Mouse (Mus musculus): ENCODE results near the gene Vps51.
A peak's percentile ranks its signal among the peaks of the same experiment; 100 is the strongest.

- TF ChIP-seq USF1 (IDR thresholded peaks at IDR 0.05; ENCODE audit: low read depth) (peak; percentile 85), CTCF (IDR thresholded peaks at IDR 0.05; ENCODE audit: control insufficient read depth, insufficient read depth, insufficient read length) (peak; percentile 64)
These were observed 58.6 kb downstream of the Vps51 start for GRCm38 (mm10) chr19:6018142-6019089.

Measured in C2C12 (cell line).